Mouse (Mus musculus): ENCODE measurements around the gene Bcas3.

Bcas3 gene

GRCm38 (mm10) chr11:85791212-85791611 is 438.2 kb downstream of the Bcas3 start:
- no peak for DNase-seq (ENCODE audit: low read depth, low spot score)

GRCm38 (mm10) chr11:85792534-85793215 is 439.7 kb downstream of the Bcas3 start:
- DNase-seq (ENCODE audit: low read depth, low spot score), result no peak

- DNase-seq (ENCODE audit: low read depth, low spot score), result no peak
These were observed 446.5 kb downstream of the Bcas3 start for GRCm38 (mm10) chr11:85799456-85799855.

GRCm38 (mm10) chr11:85799856-85800255 is 446.9 kb downstream of the Bcas3 start:
- DNase-seq (ENCODE audit: low read depth, low spot score), result peak; percentile 48

GRCm38 (mm10) chr11:85800380-85800779 is 447.4 kb downstream of the Bcas3 start:
- no peak for DNase-seq (ENCODE audit: low read depth, low spot score)

- DNase-seq (ENCODE audit: low read depth, low spot score), result no peak
These were observed 451.1 kb downstream of the Bcas3 start for GRCm38 (mm10) chr11:85804048-85804447.

- no peak for DNase-seq (ENCODE audit: low read depth, low spot score)
These were observed 452.8 kb downstream of the Bcas3 start for GRCm38 (mm10) chr11:85805779-85806178.

GRCm38 (mm10) chr11:85807353-85807752 is 454.4 kb downstream of the Bcas3 start:
- no peak for DNase-seq (ENCODE audit: low read depth, low spot score)

GRCm38 (mm10) chr11:85811229-85811628 is 458.3 kb downstream of the Bcas3 start:
- no peak for DNase-seq (ENCODE audit: low read depth, low spot score)

GRCm38 (mm10) chr11:85811676-85812075 is 458.7 kb downstream of the Bcas3 start:
- no peak for DNase-seq (ENCODE audit: low read depth, low spot score)

- no peak for DNase-seq (ENCODE audit: low read depth, low spot score)
These were observed 459.4 kb downstream of the Bcas3 start for GRCm38 (mm10) chr11:85812201-85812966.

GRCm38 (mm10) chr11:85814678-85815077 is 461.7 kb downstream of the Bcas3 start:
- no peak for DNase-seq (ENCODE audit: low read depth, low spot score)

GRCm38 (mm10) chr11:85816471-85816870 is 463.5 kb downstream of the Bcas3 start:
- no peak for DNase-seq (ENCODE audit: low read depth, low spot score)

- DNase-seq (ENCODE audit: low read depth, low spot score), result no peak
These were observed 465.4 kb downstream of the Bcas3 start for GRCm38 (mm10) chr11:85818401-85818800.

GRCm38 (mm10) chr11:85820959-85821358 is 468.0 kb downstream of the Bcas3 start:
- no peak for DNase-seq (ENCODE audit: low read depth, low spot score)

GRCm38 (mm10) chr11:85821659-85822058 is 468.7 kb downstream of the Bcas3 start:
- no peak for DNase-seq (ENCODE audit: low read depth, low spot score)

- no peak for DNase-seq (ENCODE audit: low read depth, low spot score)
These were observed 470.2 kb downstream of the Bcas3 start for GRCm38 (mm10) chr11:85823181-85823580.

- no peak for DNase-seq (ENCODE audit: low read depth, low spot score)
These were observed 470.8 kb downstream of the Bcas3 start for GRCm38 (mm10) chr11:85823794-85824193.

- no peak for DNase-seq (ENCODE audit: low read depth, low spot score)
These were observed 472.1 kb downstream of the Bcas3 start for GRCm38 (mm10) chr11:85825031-85825430.

GRCm38 (mm10) chr11:85825823-85826222 is 472.9 kb downstream of the Bcas3 start:
- no peak for DNase-seq (ENCODE audit: low read depth, low spot score)

- no peak for DNase-seq (ENCODE audit: low read depth, low spot score)
These were observed 474.4 kb downstream of the Bcas3 start for GRCm38 (mm10) chr11:85827342-85827741.

GRCm38 (mm10) chr11:85828691-85829519 is 475.9 kb downstream of the Bcas3 start:
- DNase-seq (ENCODE audit: low read depth, low spot score), result no peak

All from forelimb bud, embryonic 11.5 days (tissue).